ENCODE assay signal across 9 mouse cellular contexts in genomic region chr1:93756154-93756553, GRCm38 (mm10). TPM values are rescaled to one million over a fixed set of nuclear protein-coding genes. Genes with fewer than 3 reads are reported as not detected.
A peak's percentile ranks its signal among the peaks of the same experiment; 100 is the strongest.
DNase-seq lines count a peak whose midpoint lies in the region; ATAC-seq and TF ChIP-seq lines count a peak whose summit lies in the region.
"Had no signal": no experiment of that assay in that cellular context is flagged by ENCODE, and none has a peak within 500 bp of the region (broad histone marks: within the 10 kb centered on the region; RNA-seq: fewer than 3 reads in every experiment).

No protein-coding gene starts in this region.

- H3K9me3 ChIP-seq in liver, embryonic 11.5 days (ENCODE audit: control insufficient read depth, low read length): no peaks in the 10 kb centered on the region
- H3K9me3 ChIP-seq in erythroblast, embryonic 14.5 days (ENCODE audit: control insufficient read depth, low read length): no peaks in the 10 kb centered on the region

- H3ac ChIP-seq in myocyte (ENCODE audit: control insufficient read depth, insufficient read length): no peak overlapping the region

- intact Hi-C loops in heart, postnatal 36 days (cut with DNase I): loop anchor here (5.0 kb wide), 1 partner anchor 414 kb away; the partner anchor contains the start of genes Pask and Ppp1r7

- no peaks in the 10 kb centered on the region for H3K36me3 ChIP-seq in liver, embryonic 11.5 days (ENCODE audit: control insufficient read depth, insufficient read depth, low read length)
- H3K36me3 ChIP-seq in erythroblast, embryonic 14.5 days (ENCODE audit: control insufficient read depth): peaks cover 47% of the 10 kb centered on the region
- no peaks in the 10 kb centered on the region for H3K36me3 ChIP-seq in myocyte (ENCODE audit: control insufficient read depth, insufficient read depth)

- TF ChIP-seq POLR2A in myocyte (IDR thresholded peaks at IDR 0.05; ENCODE audit: insufficient read length, low read depth): no peak

- peaks cover 73% of the 10 kb centered on the region for H3K79me2 ChIP-seq in myocyte (ENCODE audit: control insufficient read depth, insufficient read depth)

- H3K27ac ChIP-seq in liver, embryonic 11.5 days (ENCODE audit: low read depth, low read length): peak overlapping the region; percentile 19; the same call in 1 of the 2 replicates

- H3K27me3 ChIP-seq in liver, embryonic 11.5 days (replicated peaks; ENCODE audit: control insufficient read depth, insufficient read depth, low read length): no peaks in the 10 kb centered on the region
- peaks cover 7% of the 10 kb centered on the region for H3K27me3 ChIP-seq in erythroblast, embryonic 14.5 days (ENCODE audit: control insufficient read depth)
- H3K27me3 ChIP-seq in myocyte (ENCODE audit: control insufficient read depth, insufficient read depth, insufficient read length): no peaks in the 10 kb centered on the region

- peak overlapping the region; percentile 97 for H3K4me2 ChIP-seq in liver, embryonic 11.5 days
- peak overlapping the region; percentile 77 for H3K4me2 ChIP-seq in myocyte (ENCODE audit: low read depth)

- DNase-seq in liver, embryonic 11.5 days (ENCODE audit: low spot score): no peak
- no peak for DNase-seq in liver
- peak; percentile 7 for DNase-seq in induced T-regulatory cell, adult 2 months (ENCODE audit: low read depth)
- no peak for DNase-seq in thymus, postnatal 10 days (ENCODE audit: low spot score in 2 of 2)
- no peak for DNase-seq in heart, postnatal 36 days
- DNase-seq in urinary bladder, adult 18-20 months (ENCODE audit: low spot score in 2 of 2): no peak
- DNase-seq: adrenal gland, postnatal 36 days had no signal

- no peak for ATAC-seq in liver, embryonic 11.5 days (replicated peaks; ENCODE audit: low FRiP score)

- peak overlapping the region; percentile 93 for H3K4me3 ChIP-seq in liver, embryonic 11.5 days (ENCODE audit: low read depth, low read length)
- H3K4me3 ChIP-seq in erythroblast, embryonic 14.5 days (replicated peaks): peak overlapping the region; percentile 97
- H3K4me3 ChIP-seq in myocyte: no peak overlapping the region

- peak overlapping the region; percentile 87; the same call in 1 of the 2 replicates for H3K9ac ChIP-seq in liver, embryonic 11.5 days (ENCODE audit: low read depth, low read length)

- peaks cover 18% of the 10 kb centered on the region for H3K4me1 ChIP-seq in liver, embryonic 11.5 days (replicated peaks; ENCODE audit: control insufficient read depth, insufficient read depth, low read length)
- H3K4me1 ChIP-seq in erythroblast, embryonic 14.5 days (ENCODE audit: control insufficient read depth): peaks cover 68% of the 10 kb centered on the region

TF ChIP-seq in myocyte, 11 proteins besides CTCF, POLR2A, EP300 and RAD21:
- TF ChIP-seq REST (IDR thresholded peaks at IDR 0.05; ENCODE audit: insufficient read depth, insufficient read length) (no peak), TCF3 (IDR thresholded peaks at IDR 0.05; ENCODE audit: insufficient read length, low read depth) (no peak), MYOG (IDR thresholded peaks at IDR 0.05; ENCODE audit: control insufficient read depth in 1 of 3, insufficient read depth in 1 of 3, insufficient read length in 2 of 3, low read depth in 2 of 3) (no peak), SRF (IDR thresholded peaks at IDR 0.05; ENCODE audit: control insufficient read depth, insufficient read length, low read depth) (no peak), MAX (IDR thresholded peaks at IDR 0.05; ENCODE audit: low read depth) (no peak), MYOD1 (IDR thresholded peaks at IDR 0.05; ENCODE audit: control insufficient read depth in 1 of 3, insufficient read length in 2 of 3, low read depth in 2 of 3) (no peak), TCF12 (IDR thresholded peaks at IDR 0.05; ENCODE audit: insufficient read depth, poor library complexity, severe bottlenecking) (no peak), CEBPB (IDR thresholded peaks at IDR 0.05; ENCODE audit: insufficient read depth, poor library complexity, severe bottlenecking) (no peak), POLR2AphosphoS2 (IDR thresholded peaks at IDR 0.05; ENCODE audit: insufficient read length, low read depth) (no peak), USF1 (IDR thresholded peaks at IDR 0.05; ENCODE audit: low read depth) (no peak), E2F4 (IDR thresholded peaks at IDR 0.05; ENCODE audit: insufficient read depth) (no peak)
TF ChIP-seq in myocyte: peak in this region for 0.

RNA-seq across cellular contexts. Expression of gene Thap4, which starts 1.5 kb away (rescaled TPM):
- 28.9 and 31.7 TPM in 2 replicates for polyA plus RNA-seq in liver, embryonic 11.5 days (2014; fragmentation: Nextera tagmentation; extraction: Ambion mirVana)
- 2.1 and 5.0 TPM in 2 replicates for polyA plus RNA-seq in erythroblast, embryonic 14.5 days (2012)
- 52.9 TPM for polyA plus RNA-seq in myocyte (2012; fragmentation: generic; extraction: Trizol)
- total RNA-seq in heart, postnatal 36 days (2021): 10 to 100 TPM; 77.9 to 88.1 TPM

RNA-seq across cellular contexts. Expression of gene Atg4b, which starts 4.9 kb away (rescaled TPM):
- 86.2 and 87.6 TPM in 2 replicates for polyA plus RNA-seq in liver, embryonic 11.5 days (2014; fragmentation: Nextera tagmentation; extraction: Ambion mirVana)
- polyA plus RNA-seq in erythroblast, embryonic 14.5 days (2012): 4.0 and 4.6 TPM in 2 replicates
- polyA plus RNA-seq in myocyte (2012; fragmentation: generic; extraction: Trizol): 49.9 TPM
- total RNA-seq in heart, postnatal 36 days (2021): 10 to 100 TPM; 38.4 to 39.6 TPM

RNA-seq across cellular contexts. Expression of gene Dtymk, which starts 45.6 kb away (rescaled TPM):
- 297 and 324 TPM in 2 replicates for polyA plus RNA-seq in liver, embryonic 11.5 days (2014; fragmentation: Nextera tagmentation; extraction: Ambion mirVana)
- 8.8 and 10.0 TPM in 2 replicates for polyA plus RNA-seq in erythroblast, embryonic 14.5 days (2012)
- 81.4 TPM for polyA plus RNA-seq in myocyte (2012; fragmentation: generic; extraction: Trizol)
- total RNA-seq in heart, postnatal 36 days (2021): 10 to 100 TPM; 20.9 to 22.0 TPM

RNA-seq across cellular contexts. Expression of gene Ing5, which starts 47.6 kb away (rescaled TPM):
- polyA plus RNA-seq in liver, embryonic 11.5 days (2014; fragmentation: Nextera tagmentation; extraction: Ambion mirVana): 23.1 and 24.2 TPM in 2 replicates
- polyA plus RNA-seq in erythroblast, embryonic 14.5 days (2012): 0.26 and 0.33 TPM in 2 replicates
- polyA plus RNA-seq in myocyte (2012; fragmentation: generic; extraction: Trizol): 3.3 TPM
- 10 to 100 TPM; 10.3 to 15.8 TPM for total RNA-seq in heart, postnatal 36 days (2021)
